Mouse (Mus musculus) intestine, embryonic 14.5 days (tissue): Measurements from ENCODE around the gene Efna5. TPM values are rescaled to one million over a fixed set of nuclear protein-coding genes. Genes with fewer than 3 reads are reported as not detected.

Source experiments
- ATAC-seq: fragments of 200-750 bp; cut with Nextera tagmentation; replicated peaks from 2 replicates; pipeline ENCODE4 v1.8.0; 2017; ENCODE audit warnings: low read depth, moderate number of reproducible peaks, moderate TSS enrichment, moderate library complexity; ENCODE audit not compliant: low FRiP score, low TSS enrichment
- DNase-seq: peaks from one replicate; pipeline ENCODE4 v3.0.0-alpha.2; 2018; ENCODE audit warnings: low spot score
- H3K27ac ChIP-seq: fragments of 300-500 bp; sonication (generic); 2 replicates; pipeline ENCODE4 v1.5.1; 2014; ENCODE audit warnings: low read depth, mild to moderate bottlenecking, control low read depth
- H3K27me3 ChIP-seq: fragments of 300-500 bp; sonication (generic); replicated peaks from 2 replicates; pipeline ENCODE4 v1.6.1; 2014; ENCODE audit warnings: low read length, control low read depth; ENCODE audit not compliant: control insufficient read depth, insufficient read depth
- H3K36me3 ChIP-seq: fragments of 300-500 bp; sonication (generic); 2 replicates; pipeline ENCODE4 v1.6.1; 2014; ENCODE audit warnings: low read length, control low read depth; ENCODE audit not compliant: control insufficient read depth, insufficient read depth
- H3K4me1 ChIP-seq: fragments of 300-500 bp; sonication (generic); replicated peaks from 2 replicates; pipeline ENCODE4 v1.6.1; 2014; ENCODE audit warnings: low read length, control low read depth, mixed read lengths; ENCODE audit not compliant: control insufficient read depth, insufficient read depth
- H3K4me2 ChIP-seq: fragments of 300-500 bp; sonication (generic); 2 replicates; pipeline ENCODE4 v1.6.1; 2014; ENCODE audit warnings: low read length
- H3K4me3 ChIP-seq: fragments of 300-500 bp; sonication (generic); 2 replicates; pipeline ENCODE4 v1.5.1; 2014; ENCODE audit warnings: low read depth, low read length, control low read depth, mixed read lengths
- H3K9ac ChIP-seq: fragments of 300-500 bp; sonication (generic); 2 replicates; pipeline ENCODE4 v1.6.1; 2014; ENCODE audit warnings: mild to moderate bottlenecking, low read length
- H3K9me3 ChIP-seq: fragments of 300-500 bp; sonication (generic); 2 replicates; pipeline ENCODE4 v1.6.1; 2016; ENCODE audit warnings: low read length, control low read depth; ENCODE audit not compliant: control insufficient read depth
- WGBS: fragments of 180-500 bp; shearing (Covaris S2); extraction: QIAGEN DNeasy Blood & Tissue Kit; methylation state at CpG from one replicate; pipeline ENCODE4 v1.1.7; 2014; 5-methylcytosine and 5-hydroxymethylcytosine counted together
- polyA plus RNA-seq: library from polyadenylated mRNA; unstranded; fragments of >200 nt; fragmentation: Nextera tagmentation; extraction: Ambion mirVana; gene quantifications from 2 replicates; pipeline ENCODE4 v1.2.1, GENCODE M21; 2014

The Efna5 gene
- polyA plus RNA-seq, 1 experiment from 2014 or later: 42.4 TPM

DNA sequence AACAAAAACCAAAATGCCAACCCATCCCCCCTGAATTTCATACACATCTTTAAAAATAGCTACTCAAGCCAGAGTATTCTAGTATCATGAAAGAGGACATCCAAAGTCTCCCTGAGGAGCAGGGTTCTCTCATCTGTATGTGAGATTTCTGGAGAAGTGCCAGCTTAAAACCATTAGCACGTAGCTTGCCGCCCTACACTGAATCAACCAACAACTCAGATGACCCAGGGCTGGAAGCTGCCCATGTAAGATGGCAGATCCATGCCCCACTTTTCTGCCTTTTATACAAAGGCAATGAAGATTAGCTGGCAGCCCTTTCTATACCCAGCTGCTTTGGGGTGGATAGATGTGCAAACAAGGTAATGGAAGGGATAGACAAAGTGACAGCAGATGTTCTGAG lies 216.4 kb downstream of the Efna5 start:
- H3K27me3 ChIP-seq: no peaks in the 10 kb centered on the region
- ATAC-seq (no peak), DNase-seq (no peak)
- H3K36me3 ChIP-seq: no peaks in the 10 kb centered on the region
- H3K4me3 ChIP-seq: no peak overlapping the region
- peaks cover 5% of the 10 kb centered on the region for H3K4me1 ChIP-seq
- no peak overlapping the region for H3K27ac ChIP-seq
- no peak overlapping the region for H3K4me2 ChIP-seq
- 81% methylated on average over 2 of the region's 2 CpGs for WGBS
- no peaks in the 10 kb centered on the region for H3K9me3 ChIP-seq
- H3K9ac ChIP-seq: no peak overlapping the region

- no peaks in the 10 kb centered on the region for H3K27me3 ChIP-seq
- H3K4me1 ChIP-seq: peaks cover 15% of the 10 kb centered on the region
- H3K9ac ChIP-seq: no peak overlapping the region
- H3K36me3 ChIP-seq: no peaks in the 10 kb centered on the region
- H3K9me3 ChIP-seq: no peaks in the 10 kb centered on the region
- DNase-seq (no peak), ATAC-seq (no peak)
- H3K4me3 ChIP-seq: no peak overlapping the region
- 34% methylated on average over 7 of the region's 7 CpGs for WGBS
- H3K27ac ChIP-seq: no peak overlapping the region
- no peak overlapping the region for H3K4me2 ChIP-seq
Observed at GRCm38 (mm10) chr17:62661801-62662200, 219.3 kb downstream of the Efna5 start.

GRCm38 (mm10) chr17:62659501-62660175 lies 221.5 kb downstream of the Efna5 start:
- no peak for ATAC-seq
- Histone ChIP-seq H3K4me1 (peaks cover 27% of the 10 kb centered on the region), H3K4me3 (no peak overlapping the region), H3K9me3 (no peaks in the 10 kb centered on the region), H3K9ac (no peak overlapping the region), H3K27me3 (no peaks in the 10 kb centered on the region), H3K36me3 (no peaks in the 10 kb centered on the region), H3K27ac (no peak overlapping the region), H3K4me2 (no peak overlapping the region)
- WGBS: 91% methylated on average over 14 of the region's 14 CpGs
- peak; percentile 18 for DNase-seq

DNA sequence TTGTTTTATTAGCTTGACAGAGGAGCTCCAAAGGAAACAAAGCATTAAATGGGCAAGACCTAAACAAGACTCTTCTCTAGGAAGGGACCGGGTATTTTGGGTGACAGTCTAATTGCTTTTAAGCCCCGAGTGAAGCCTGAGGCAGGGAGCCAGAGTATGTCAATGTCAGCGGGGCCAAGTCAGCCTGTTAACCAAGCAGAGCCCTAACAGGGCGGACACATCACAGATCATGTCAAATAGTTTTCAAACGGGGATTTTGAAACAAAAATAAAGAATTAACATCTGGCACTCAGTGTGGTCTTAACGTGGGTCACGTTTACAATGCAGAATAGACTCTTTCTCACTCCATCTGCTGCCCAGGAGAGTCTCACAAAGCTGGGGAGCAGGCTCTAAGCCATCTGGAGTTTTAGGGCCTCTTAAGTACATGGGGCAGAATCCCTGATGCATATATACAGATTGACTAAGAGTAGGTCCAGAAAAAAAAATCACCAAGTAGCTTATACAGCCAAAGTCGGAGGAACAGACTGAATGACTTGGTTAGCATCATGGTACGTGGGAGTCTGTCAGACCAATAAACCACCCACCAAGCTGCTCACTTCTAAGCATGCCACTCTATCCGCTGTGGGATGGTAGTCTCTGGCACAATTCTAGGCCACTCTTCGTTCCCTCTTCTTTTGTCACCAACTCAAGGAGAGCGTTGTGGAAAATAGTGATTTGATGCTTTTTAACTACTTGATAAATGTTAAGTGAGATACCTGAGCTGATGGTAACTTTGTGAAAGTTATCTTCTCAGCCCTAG lies 223.1 kb downstream of the Efna5 start:
- Histone ChIP-seq H3K9ac (no peak overlapping the region), H3K4me2 (no peak overlapping the region), H3K4me3 (no peak overlapping the region), H3K27me3 (no peaks in the 10 kb centered on the region), H3K9me3 (no peaks in the 10 kb centered on the region), H3K36me3 (no peaks in the 10 kb centered on the region), H3K27ac (no peak overlapping the region), H3K4me1 (peaks cover 27% of the 10 kb centered on the region)
- ATAC-seq: no peak
- no peak for DNase-seq
- WGBS: 43% methylated on average over 12 of the region's 12 CpGs

DNA sequence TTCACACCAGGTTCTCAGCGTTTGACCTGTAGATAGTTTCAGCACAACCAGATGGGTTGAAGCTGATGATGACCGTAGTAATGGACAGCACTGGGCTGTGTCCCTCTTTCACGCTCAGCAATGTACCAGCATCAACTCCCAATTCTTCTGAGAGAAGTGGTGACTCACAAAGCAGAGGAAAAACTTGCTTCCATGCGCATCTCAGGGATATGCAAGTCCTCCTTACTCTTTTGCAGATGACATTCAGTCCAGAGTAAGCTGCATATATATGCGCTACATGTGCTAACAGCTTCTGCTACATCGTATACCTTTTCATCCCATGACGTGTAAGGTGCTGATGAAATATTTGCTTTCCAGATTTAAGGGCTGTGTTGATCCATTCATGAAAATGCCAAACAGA lies 224.1 kb downstream of the Efna5 start:
- no peak overlapping the region for H3K27ac ChIP-seq
- H3K9ac ChIP-seq: no peak overlapping the region
- H3K9me3 ChIP-seq: no peaks in the 10 kb centered on the region
- ATAC-seq (no peak), DNase-seq (no peak)
- H3K36me3 ChIP-seq: no peaks in the 10 kb centered on the region
- H3K4me1 ChIP-seq: peaks cover 31% of the 10 kb centered on the region
- no peaks in the 10 kb centered on the region for H3K27me3 ChIP-seq
- no peak overlapping the region; the same call in 1 of the 2 replicates for H3K4me2 ChIP-seq
- 72% methylated on average over 7 of the region's 7 CpGs for WGBS
- no peak overlapping the region for H3K4me3 ChIP-seq

- 38% methylated on average over 7 of the region's 7 CpGs for WGBS
- Histone ChIP-seq H3K4me2 (peak overlapping the region; percentile 12; the same call in 1 of the 2 replicates), H3K9me3 (no peaks in the 10 kb centered on the region), H3K27ac (no peak overlapping the region), H3K4me1 (peaks cover 29% of the 10 kb centered on the region), H3K36me3 (no peaks in the 10 kb centered on the region), H3K4me3 (no peak overlapping the region), H3K9ac (no peak overlapping the region), H3K27me3 (no peaks in the 10 kb centered on the region)
- DNase-seq (no peak), ATAC-seq (no peak)
Observed at GRCm38 (mm10) chr17:62656591-62656990, 224.5 kb downstream of the Efna5 start.

- H3K27me3 ChIP-seq: no peaks in the 10 kb centered on the region
- peak overlapping the region; percentile 12; the same call in 1 of the 2 replicates for H3K4me2 ChIP-seq
- no peaks in the 10 kb centered on the region for H3K36me3 ChIP-seq
- H3K9me3 ChIP-seq: no peaks in the 10 kb centered on the region
- WGBS: 33% methylated on average over 16 of the region's 16 CpGs
- peaks cover 30% of the 10 kb centered on the region for H3K4me1 ChIP-seq
- ATAC-seq (no peak), DNase-seq (no peak)
- no peak overlapping the region for H3K27ac ChIP-seq
- H3K4me3 ChIP-seq: no peak overlapping the region
- H3K9ac ChIP-seq: no peak overlapping the region
Observed at GRCm38 (mm10) chr17:62655819-62656355, 225.2 kb downstream of the Efna5 start.

GRCm38 (mm10) chr17:62652451-62652850 lies 228.7 kb downstream of the Efna5 start:
- Histone ChIP-seq H3K36me3 (no peaks in the 10 kb centered on the region), H3K4me3 (no peak overlapping the region), H3K4me1 (peaks cover 25% of the 10 kb centered on the region), H3K9ac (no peak overlapping the region), H3K27ac (no peak overlapping the region), H3K4me2 (no peak overlapping the region), H3K9me3 (no peaks in the 10 kb centered on the region), H3K27me3 (no peaks in the 10 kb centered on the region)
- 51% methylated on average over 6 of the region's 6 CpGs for WGBS
- ATAC-seq: no peak
- DNase-seq: no peak
